Mouse (Mus musculus) stomach, adult 2 months (tissue): Measurements from ENCODE around the gene Mapk3. TPM values are rescaled to one million over a fixed set of nuclear protein-coding genes. Genes with fewer than 3 reads are reported as not detected.

Source experiments
- polyA plus RNA-seq: library from polyadenylated mRNA; depleted of rRNA; stranded (reverse); fragments of >200 nt; gene quantifications from 2 replicates; pipeline ENCODE4 v1.2.3, GENCODE M21; 2012; rRNA removed

The Mapk3 gene
- polyA plus RNA-seq, result 242 and 263 TPM in 2 replicates

GRCm38 (mm10) chr7:126759050-126759671, at the start of gene Mapk3:
Mapk3 (plus strand) TSS chr7:126759601.

GRCm38 (mm10) chr7:126766201-126766600, 6.8 kb downstream of the Mapk3 start, which contains the start of gene Gdpd3:
Gdpd3 (plus strand) TSS chr7:126766334.

GRCm38 (mm10) chr7:126776598-126777057, 17.2 kb downstream of the Mapk3 start, which contains the start of gene Ypel3:
Ypel3 (plus strand) TSS chr7:126776955.

GRCm38 (mm10) chr7:126780971-126781635, 21.7 kb downstream of the Mapk3 start, which contains the start of gene Tbx6:
Tbx6 (plus strand) TSS chr7:126781483.

GRCm38 (mm10) chr7:126791851-126792720, 32.7 kb downstream of the Mapk3 start, which contains the start of gene Ppp4c:
Ppp4c (minus strand) TSS chr7:126792496.

GRCm38 (mm10) chr7:126797411-126798126, 38.2 kb downstream of the Mapk3 start, which contains the start of gene Fam57b:
Fam57b (plus strand) TSS chr7:126797668.

Other genes with a start within 250 kb of the Mapk3 start
- gene Eif3c, start 193.2 kb upstream of the Mapk3 start, polyA plus RNA-seq, result 57.5 and 61.4 TPM in 2 replicates
- gene Apobr, start 174.7 kb upstream of the Mapk3 start, polyA plus RNA-seq, result 1.5 and 3.4 TPM in 2 replicates
- gene Cln3, start 173.8 kb upstream of the Mapk3 start, polyA plus RNA-seq, result 36.6 and 38.8 TPM in 2 replicates
- 0.12 TPM in 1 of 2 replicates, not detected in the other for gene Il27, start 164.7 kb upstream of the Mapk3 start, polyA plus RNA-seq
- 21.6 and 37.2 TPM in 2 replicates for gene Nupr1, start 128.7 kb upstream of the Mapk3 start, polyA plus RNA-seq
- 35.5 and 43.7 TPM in 2 replicates for gene Sgf29, start 110.3 kb upstream of the Mapk3 start, polyA plus RNA-seq
- gene Sult1a1, start 83.2 kb upstream of the Mapk3 start, polyA plus RNA-seq, result 3.5 and 5.1 TPM in 2 replicates
- gene Bola2, start 64.2 kb upstream of the Mapk3 start, polyA plus RNA-seq, result 26.1 and 37.1 TPM in 2 replicates
- gene Slx1b, start 63.8 kb upstream of the Mapk3 start, polyA plus RNA-seq, result 8.4 and 8.8 TPM in 2 replicates
- gene Coro1a, start 51.8 kb upstream of the Mapk3 start, polyA plus RNA-seq, result 21.9 and 41.2 TPM in 2 replicates
- 12.6 and 14.1 TPM in 2 replicates for gene Gdpd3, start 6.7 kb downstream of the Mapk3 start, polyA plus RNA-seq
- 169 and 334 TPM in 2 replicates for gene Ypel3, start 17.4 kb downstream of the Mapk3 start, polyA plus RNA-seq
- gene Tbx6, start 21.9 kb downstream of the Mapk3 start, polyA plus RNA-seq, result 2.0 and 2.5 TPM in 2 replicates
- 74.8 and 85.0 TPM in 2 replicates for gene Ppp4c, start 32.9 kb downstream of the Mapk3 start, polyA plus RNA-seq
- gene Fam57b, start 38.1 kb downstream of the Mapk3 start, polyA plus RNA-seq, result 3.8 and 6.7 TPM in 2 replicates
- not detected in 2 replicates for gene 4930451I11Rik, start 72.0 kb downstream of the Mapk3 start, polyA plus RNA-seq
- gene Doc2a, start 87.8 kb downstream of the Mapk3 start, polyA plus RNA-seq, result 0.08 TPM in 1 of 2 replicates, not detected in the other
- gene Hirip3, start 102.4 kb downstream of the Mapk3 start, polyA plus RNA-seq, result 2.2 and 2.3 TPM in 2 replicates
- gene Ino80e, start 102.8 kb downstream of the Mapk3 start, polyA plus RNA-seq, result 26.9 and 34.5 TPM in 2 replicates
- gene Taok2, start 125.1 kb downstream of the Mapk3 start, polyA plus RNA-seq, result 47.4 and 49.6 TPM in 2 replicates
- 97.1 and 106 TPM in 2 replicates for gene Tmem219, start 163.3 kb downstream of the Mapk3 start, polyA plus RNA-seq
- gene Kctd13, start 169.3 kb downstream of the Mapk3 start, polyA plus RNA-seq, result 7.3 and 9.2 TPM in 2 replicates
- gene Asphd1, start 190.0 kb downstream of the Mapk3 start, polyA plus RNA-seq, result 0.21 and 0.94 TPM in 2 replicates
- 1.9 and 2.3 TPM in 2 replicates for gene Sez6l2, start 191.0 kb downstream of the Mapk3 start, polyA plus RNA-seq
- gene Cdipt, start 216.3 kb downstream of the Mapk3 start, polyA plus RNA-seq, result 150 and 159 TPM in 2 replicates
- gene Cdiptos, start 216.5 kb downstream of the Mapk3 start, polyA plus RNA-seq, result 0.08 TPM in 1 of 2 replicates, not detected in the other